Mouse (Mus musculus): Measurements from ENCODE around the gene Tbk1.

DNA sequence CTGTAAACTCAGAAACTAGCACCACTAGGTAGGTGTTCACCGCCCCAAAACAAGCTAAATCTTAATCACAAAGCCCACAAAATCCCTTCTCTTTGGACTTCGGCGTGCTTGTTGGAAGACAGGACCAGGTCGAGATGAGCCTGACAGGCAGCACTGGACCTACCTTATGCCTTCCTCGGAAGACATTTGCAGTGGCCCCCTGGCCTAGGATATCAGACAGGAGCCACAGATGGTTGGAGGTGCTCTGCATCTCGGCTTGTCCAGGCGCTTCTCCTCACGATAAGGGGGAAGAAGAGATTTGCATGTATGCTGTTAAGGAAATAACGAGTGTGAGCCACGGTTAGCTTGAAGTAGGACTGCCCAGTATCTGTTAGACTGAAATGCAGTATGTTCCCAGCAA lies 2.6 kb downstream of the Tbk1 start:
- no peak for TF ChIP-seq CTCF (IDR thresholded peaks at IDR 0.05)
- no peak for TF ChIP-seq EP300 (IDR thresholded peaks at IDR 0.05)

Measured in lung, postnatal 0 days (tissue).